Mouse (Mus musculus) embryonic facial prominence, embryonic 12.5 days (tissue): ENCODE measurements around the gene Actr2. TPM values are rescaled to one million over a fixed set of nuclear protein-coding genes. Genes with fewer than 3 reads are reported as not detected.
"Not testable (repeated sequence)": the region's sequence is repeated elsewhere in the genome, so short reads cannot be mapped to it uniquely, and the experiment has no call there.

Experiments used
- ATAC-seq: fragments of 200-750 bp; cut with Nextera tagmentation; 2 replicates; pipeline ENCODE4 v1.8.0; 2017; ENCODE audit not compliant: insufficient number of reproducible peaks, insufficient read depth, low FRiP score, low TSS enrichment
- H3K27ac ChIP-seq: fragments of 300-500 bp; sonication (generic); 2 replicates; pipeline ENCODE4 v1.5.1; 2016; ENCODE audit warnings: mild to moderate bottlenecking
- H3K27me3 ChIP-seq: fragments of 300-500 bp; sonication (generic); 2 replicates; pipeline ENCODE4 v1.6.1; 2016; ENCODE audit warnings: mild to moderate bottlenecking, moderate library complexity
- H3K36me3 ChIP-seq: fragments of 300-500 bp; sonication (generic); 2 replicates; pipeline ENCODE4 v1.6.1; 2016; ENCODE audit warnings: mild to moderate bottlenecking
- H3K4me1 ChIP-seq: fragments of 300-500 bp; sonication (generic); 2 replicates; pipeline ENCODE4 v1.6.1; 2016
- H3K4me2 ChIP-seq: fragments of 300-500 bp; sonication (generic); replicated peaks from 2 replicates; pipeline ENCODE4 v1.6.1; 2016; ENCODE audit warnings: mild to moderate bottlenecking, moderate library complexity
- H3K4me3 ChIP-seq: fragments of 300-500 bp; sonication (generic); 2 replicates; pipeline ENCODE4 v1.5.1; 2016; ENCODE audit warnings: mild to moderate bottlenecking
- H3K9ac ChIP-seq: fragments of 300-500 bp; sonication (generic); 2 replicates; pipeline ENCODE4 v1.6.1; 2016; ENCODE audit warnings: mild to moderate bottlenecking, moderate library complexity
- H3K9me3 ChIP-seq: fragments of 300-500 bp; sonication (generic); 2 replicates; pipeline ENCODE4 v1.6.1; 2016; ENCODE audit warnings: mild to moderate bottlenecking, moderate library complexity
- WGBS: fragments of 180-500 bp; shearing (Covaris S2); methylation state at CpG from one replicate; pipeline ENCODE4 v1.1.7; 2016; 5-methylcytosine and 5-hydroxymethylcytosine counted together
- polyA plus RNA-seq: library from polyadenylated mRNA; unstranded; fragments of >200 nt; fragmentation: Nextera tagmentation; extraction: Ambion mirVana; gene quantifications from 2 replicates; pipeline ENCODE4 v1.2.1, GENCODE M21; 2016

Gene Actr2
- polyA plus RNA-seq, 1 experiment from 2014 or later, result 117 TPM

DNA sequence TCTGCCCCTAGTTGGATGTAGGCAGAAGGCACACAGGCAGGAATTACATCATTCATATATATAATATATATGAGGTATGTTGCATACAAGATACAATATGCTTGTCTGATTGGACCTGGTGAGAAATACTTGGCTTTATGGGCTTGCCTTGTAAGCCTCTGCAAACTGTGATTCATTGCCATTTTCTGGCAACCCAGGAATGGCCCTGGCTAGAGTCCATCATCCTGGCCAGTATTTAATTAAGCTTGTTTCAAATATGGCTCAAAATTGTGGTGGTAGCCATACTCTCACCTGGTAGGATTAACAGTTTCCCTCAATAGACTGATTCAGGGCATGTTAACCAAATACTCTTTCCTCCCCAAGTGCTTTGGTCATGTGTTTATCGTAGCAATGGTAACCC lies 46.6 kb downstream of the Actr2 start:
- H3K4me3 ChIP-seq, result no peak overlapping the region
- no peak overlapping the region for H3K27ac ChIP-seq
- WGBS, result 89% methylated on average over 1 of the region's 1 CpGs
- no peaks in the 10 kb centered on the region for H3K4me1 ChIP-seq
- no peak for ATAC-seq
- no peaks in the 10 kb centered on the region for H3K27me3 ChIP-seq
- no peak overlapping the region for H3K9ac ChIP-seq
- H3K9me3 ChIP-seq, result no peaks in the 10 kb centered on the region
- H3K36me3 ChIP-seq, result peaks cover 34% of the 10 kb centered on the region
- no peak overlapping the region for H3K4me2 ChIP-seq

- no peak overlapping the region for H3K4me2 ChIP-seq
- H3K9ac ChIP-seq, result no peak overlapping the region
- H3K4me3 ChIP-seq, result no peak overlapping the region
- H3K4me1 ChIP-seq, result no peaks in the 10 kb centered on the region
- peaks cover 37% of the 10 kb centered on the region for H3K36me3 ChIP-seq
- H3K9me3 ChIP-seq, result no peaks in the 10 kb centered on the region
- H3K27me3 ChIP-seq, result no peaks in the 10 kb centered on the region
- H3K27ac ChIP-seq, result no peak overlapping the region
- 89% methylated on average over 2 of the region's 2 CpGs for WGBS
- no peak for ATAC-seq
Measured at GRCm38 (mm10) chr11:20064926-20065325, 47.8 kb downstream of the Actr2 start.

DNA sequence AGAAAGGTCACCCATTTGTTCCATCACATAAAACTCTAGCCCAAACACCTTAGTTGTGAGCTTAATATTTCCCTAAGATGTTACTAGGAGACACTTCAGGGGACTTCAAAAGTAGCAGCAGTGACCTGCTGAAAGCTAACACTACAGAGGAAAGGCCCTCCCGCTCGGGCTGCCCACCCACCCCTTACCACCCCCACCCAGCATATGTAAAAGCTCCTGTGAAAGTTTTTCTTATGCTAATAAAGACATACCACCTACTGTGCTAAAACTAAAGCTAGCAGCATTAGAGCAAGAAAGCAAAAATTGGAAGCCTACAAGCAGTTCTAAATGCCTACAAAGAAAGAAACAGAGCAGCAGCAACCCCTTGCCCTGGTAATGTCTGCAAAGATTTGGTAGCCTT lies 48.6 kb downstream of the Actr2 start:
- not testable (repeated sequence) for H3K4me2 ChIP-seq, H3K4me3 ChIP-seq, H3K4me1 ChIP-seq, ATAC-seq, H3K9ac ChIP-seq, H3K9me3 ChIP-seq, H3K27me3 ChIP-seq, H3K27ac ChIP-seq
- WGBS, result 68% methylated on average over 2 of the region's 2 CpGs
- H3K36me3 ChIP-seq, result peaks cover 38% of the 10 kb centered on the region

DNA sequence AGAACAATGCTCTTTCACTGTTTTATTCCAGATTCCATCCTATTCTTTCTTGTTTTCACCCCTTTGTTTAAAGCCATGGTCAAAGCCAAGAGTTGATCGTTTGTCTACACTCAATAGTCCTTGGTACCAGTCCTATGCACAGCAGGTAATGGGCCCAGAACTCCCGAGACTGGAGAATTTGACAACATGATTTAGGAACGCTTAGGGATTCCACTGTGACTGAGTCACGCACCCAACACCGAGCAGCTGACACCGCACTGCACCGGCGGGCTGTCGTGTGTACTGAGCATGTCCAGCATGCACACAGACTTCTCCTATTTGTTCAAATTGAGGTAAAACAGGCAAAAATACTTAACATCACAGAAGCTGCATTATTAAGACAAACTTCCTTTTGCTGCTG lies 49.9 kb downstream of the Actr2 start:
- H3K27ac ChIP-seq, H3K4me1 ChIP-seq, H3K9ac ChIP-seq, H3K4me2 ChIP-seq, ATAC-seq, H3K9me3 ChIP-seq, H3K27me3 ChIP-seq, H3K4me3 ChIP-seq: not testable (repeated sequence)
- H3K36me3 ChIP-seq, result peaks cover 39% of the 10 kb centered on the region
- 92% methylated on average over 9 of the region's 9 CpGs for WGBS

- Histone ChIP-seq H3K4me3 (no peak overlapping the region), H3K27me3 (no peaks in the 10 kb centered on the region), H3K4me1 (no peaks in the 10 kb centered on the region), H3K9me3 (no peaks in the 10 kb centered on the region), H3K9ac (no peak overlapping the region), H3K4me2 (no peak overlapping the region), H3K27ac (no peak overlapping the region), H3K36me3 (peaks cover 31% of the 10 kb centered on the region)
- no peak for ATAC-seq
- 88% methylated on average over 3 of the region's 3 CpGs for WGBS
Measured at GRCm38 (mm10) chr11:20059736-20060135, 53.0 kb downstream of the Actr2 start.

DNA sequence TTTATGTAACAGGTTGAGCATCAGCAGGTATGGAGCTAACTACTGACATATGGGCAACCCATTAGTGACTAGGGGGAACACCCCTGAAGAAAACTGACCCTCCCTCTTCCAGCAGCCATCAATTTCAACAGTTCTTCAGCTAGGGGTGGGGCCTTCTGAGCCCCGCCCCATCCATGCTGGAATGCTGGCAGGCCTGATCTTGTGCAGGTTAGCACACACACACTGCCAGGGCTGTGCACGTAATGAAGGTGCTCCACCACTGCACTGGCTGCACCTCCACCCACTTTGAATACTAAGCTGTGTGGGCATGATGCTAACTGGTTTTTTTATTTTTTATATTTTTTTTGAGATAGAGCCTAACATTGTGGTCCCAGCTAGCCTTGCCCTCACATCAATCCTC lies 55.3 kb downstream of the Actr2 start:
- WGBS, result 79% methylated on average over 2 of the region's 2 CpGs
- Histone ChIP-seq H3K4me3 (no peak overlapping the region), H3K36me3 (peaks cover 29% of the 10 kb centered on the region), H3K4me1 (peaks cover 4% of the 10 kb centered on the region; the same call in 1 of the 2 replicates), H3K27me3 (no peaks in the 10 kb centered on the region), H3K4me2 (no peak overlapping the region), H3K27ac (no peak overlapping the region), H3K9ac (no peak overlapping the region), H3K9me3 (no peaks in the 10 kb centered on the region)
- no peak for ATAC-seq

DNA sequence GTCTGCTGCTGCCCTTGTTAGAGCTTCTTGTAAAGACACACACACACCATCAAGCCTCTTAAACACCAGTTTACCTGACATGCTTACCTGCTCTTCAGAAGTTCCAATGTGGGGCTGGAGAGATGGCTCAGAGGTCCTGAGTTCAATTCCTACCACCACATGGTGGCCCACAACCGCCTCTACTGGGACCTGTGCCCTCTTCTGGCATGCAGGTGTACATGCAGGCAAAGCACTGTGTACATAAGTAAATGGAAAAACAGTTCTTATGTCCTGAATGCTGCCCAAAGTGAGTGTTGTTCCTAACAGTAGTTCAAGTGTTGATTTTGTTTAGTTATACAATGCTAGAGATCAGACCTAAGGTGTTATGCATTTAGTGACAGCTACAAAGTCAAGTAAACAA lies 56.5 kb downstream of the Actr2 start:
- no peak overlapping the region for H3K27ac ChIP-seq
- no peak overlapping the region for H3K4me2 ChIP-seq
- H3K4me1 ChIP-seq, result peaks cover 4% of the 10 kb centered on the region; the same call in 1 of the 2 replicates
- H3K27me3 ChIP-seq, result no peaks in the 10 kb centered on the region
- ATAC-seq, result no peak
- 92% methylated on average over 1 of the region's 1 CpGs for WGBS
- no peak overlapping the region for H3K4me3 ChIP-seq
- H3K9ac ChIP-seq, result no peak overlapping the region
- peaks cover 29% of the 10 kb centered on the region for H3K36me3 ChIP-seq
- no peaks in the 10 kb centered on the region for H3K9me3 ChIP-seq

- Histone ChIP-seq H3K27me3 (no peaks in the 10 kb centered on the region), H3K4me3 (no peak overlapping the region), H3K27ac (no peak overlapping the region), H3K9me3 (no peaks in the 10 kb centered on the region), H3K36me3 (peaks cover 19% of the 10 kb centered on the region), H3K4me1 (peaks cover 4% of the 10 kb centered on the region; the same call in 1 of the 2 replicates), H3K9ac (no peak overlapping the region), H3K4me2 (no peak overlapping the region)
- no peak for ATAC-seq
- 34% methylated on average over 5 of the region's 5 CpGs for WGBS
Measured at GRCm38 (mm10) chr11:20054617-20055016, 58.1 kb downstream of the Actr2 start.

DNA sequence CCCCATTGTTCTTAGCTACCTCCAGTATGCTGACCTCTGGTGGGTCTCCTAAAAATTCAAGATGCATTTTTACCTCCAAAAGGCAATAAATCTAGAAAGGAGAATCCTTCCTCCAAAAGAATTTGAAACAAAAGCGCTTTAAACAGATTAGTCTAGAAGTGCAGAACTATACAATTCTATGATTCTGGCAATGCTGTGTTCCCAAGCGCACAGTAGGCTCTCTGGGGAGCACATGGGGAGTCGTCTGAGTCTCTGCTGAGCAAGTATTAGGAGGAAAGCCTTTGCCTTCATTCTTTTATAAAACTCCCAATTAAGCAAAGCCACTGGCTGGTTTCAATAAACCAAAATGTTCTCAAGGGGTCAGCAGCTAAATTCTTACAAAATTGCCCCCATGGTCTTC lies 58.8 kb downstream of the Actr2 start:
- H3K4me2 ChIP-seq, result no peak overlapping the region
- 66% methylated on average over 3 of the region's 3 CpGs for WGBS
- peaks cover 12% of the 10 kb centered on the region for H3K36me3 ChIP-seq
- H3K9ac ChIP-seq, result no peak overlapping the region
- no peak overlapping the region for H3K4me3 ChIP-seq
- no peak overlapping the region for H3K27ac ChIP-seq
- ATAC-seq, result no peak
- peaks cover 4% of the 10 kb centered on the region; the same call in 1 of the 2 replicates for H3K4me1 ChIP-seq
- H3K27me3 ChIP-seq, result no peaks in the 10 kb centered on the region
- no peaks in the 10 kb centered on the region for H3K9me3 ChIP-seq

DNA sequence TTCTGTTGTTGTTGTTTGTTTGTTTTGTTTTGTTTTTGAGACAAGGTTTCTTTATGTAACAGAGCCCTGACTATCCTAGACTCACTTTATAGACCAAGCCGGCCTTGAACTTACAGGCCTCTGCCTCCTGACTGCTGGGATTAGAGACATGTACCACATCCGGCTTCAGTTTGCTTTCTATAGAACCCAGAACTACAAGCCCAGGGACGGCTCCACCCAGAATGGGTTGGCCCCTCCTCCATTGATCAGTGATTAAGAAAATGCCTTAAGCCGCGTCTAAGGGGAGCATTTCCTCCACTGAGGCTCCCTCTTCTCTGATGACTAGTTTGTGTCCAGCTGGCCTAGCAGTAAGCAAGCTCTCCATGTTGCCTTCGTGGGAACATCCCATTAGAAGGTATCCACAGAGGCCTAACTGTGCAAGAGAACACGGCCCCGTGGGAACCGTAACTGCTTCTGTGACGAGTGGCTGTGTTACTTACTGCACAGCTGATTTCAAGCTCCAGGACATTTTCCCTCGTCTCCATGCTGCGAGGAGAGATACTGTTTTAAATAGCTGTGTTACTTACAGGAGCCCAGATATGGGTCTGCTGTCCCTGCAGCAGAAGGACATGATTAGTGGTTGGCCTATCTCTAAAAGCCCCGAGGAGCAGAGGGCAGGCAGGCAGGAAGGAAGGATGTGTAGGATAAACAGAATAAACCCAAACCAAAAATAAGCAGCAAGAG lies 59.7 kb downstream of the Actr2 start:
- no peak overlapping the region for H3K9ac ChIP-seq
- no peak overlapping the region for H3K4me3 ChIP-seq
- ATAC-seq, result no peak
- H3K4me2 ChIP-seq, result no peak overlapping the region
- no peaks in the 10 kb centered on the region for H3K9me3 ChIP-seq
- H3K27me3 ChIP-seq, result no peaks in the 10 kb centered on the region
- H3K4me1 ChIP-seq, result peaks cover 4% of the 10 kb centered on the region; the same call in 1 of the 2 replicates
- peaks cover 7% of the 10 kb centered on the region; the same call in 1 of the 2 replicates for H3K36me3 ChIP-seq
- H3K27ac ChIP-seq, result 0 out of 2 replicates have a peak overlapping the region, but pooled peaks have one; percentile 37
- 46% methylated on average over 13 of the region's 13 CpGs for WGBS

GRCm38 (mm10) chr11:20045586-20045985 lies 67.1 kb downstream of the Actr2 start:
- H3K27ac ChIP-seq, result no peak overlapping the region
- no peak for ATAC-seq
- no peak overlapping the region for H3K4me3 ChIP-seq
- no peaks in the 10 kb centered on the region for H3K27me3 ChIP-seq
- H3K4me2 ChIP-seq, result no peak overlapping the region
- no peaks in the 10 kb centered on the region for H3K9me3 ChIP-seq
- 66% methylated on average over 3 of the region's 3 CpGs for WGBS
- H3K4me1 ChIP-seq, result peaks cover 12% of the 10 kb centered on the region
- H3K9ac ChIP-seq, result no peak overlapping the region
- H3K36me3 ChIP-seq, result no peaks in the 10 kb centered on the region

DNA sequence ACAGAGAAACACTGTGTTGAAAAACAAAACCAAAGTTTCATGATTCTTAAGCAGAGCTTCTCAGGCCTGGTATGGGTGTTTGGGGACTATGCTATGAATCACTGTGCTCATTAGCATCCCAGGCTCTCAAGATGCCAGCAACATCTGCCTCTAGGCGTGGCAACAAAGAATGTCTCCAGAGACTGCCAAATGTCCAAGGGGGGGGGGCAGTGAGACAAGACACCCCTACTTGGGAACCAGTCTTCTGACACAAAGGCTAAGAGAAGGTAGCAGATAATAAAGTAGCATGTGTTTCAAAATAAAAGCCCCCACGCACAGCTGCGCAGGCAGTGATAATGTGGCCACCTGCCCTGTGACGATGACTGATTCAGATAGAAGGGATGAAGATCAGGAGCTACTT lies 69.5 kb downstream of the Actr2 start:
- ATAC-seq, result no peak
- peaks cover 18% of the 10 kb centered on the region for H3K4me1 ChIP-seq
- H3K9ac ChIP-seq, result no peak overlapping the region
- H3K4me2 ChIP-seq, result no peak overlapping the region
- 87% methylated on average over 4 of the region's 4 CpGs for WGBS
- no peak overlapping the region for H3K27ac ChIP-seq
- H3K4me3 ChIP-seq, result no peak overlapping the region
- no peaks in the 10 kb centered on the region for H3K36me3 ChIP-seq
- no peaks in the 10 kb centered on the region for H3K9me3 ChIP-seq
- no peaks in the 10 kb centered on the region for H3K27me3 ChIP-seq
